Mouse (Mus musculus): ENCODE results near the gene Mx1. TPM values are rescaled to one million over a fixed set of nuclear protein-coding genes. Genes with fewer than 3 reads are reported as not detected.

Mx1 gene
- polyA plus RNA-seq, 1 experiment from 2014 or later = not detected

- Histone ChIP-seq H3K9me3 (replicated peaks) (no peaks in the 10 kb centered on the region), H3K27me3 (no peaks in the 10 kb centered on the region), H3K27ac (no peak overlapping the region), H3K9ac (no peak overlapping the region), H3K4me1 (replicated peaks) (no peaks in the 10 kb centered on the region), H3K4me2 (no peak overlapping the region), H3K36me3 (no peaks in the 10 kb centered on the region), H3K4me3 (no peak overlapping the region)
- ATAC-seq (replicated peaks; ENCODE audit: insufficient number of reproducible peaks, insufficient read depth, low FRiP score, low read depth) = no peak; the same call in 1 of the 2 replicates
- 45% methylated on average over 14 of the region's 14 CpGs for WGBS
These were observed 18.9 kb downstream of the Mx1 start for GRCm38 (mm10) chr16:97443670-97444263.

GRCm38 (mm10) chr16:97441967-97442366 lies 20.7 kb downstream of the Mx1 start:
- Histone ChIP-seq H3K9ac (no peak overlapping the region), H3K9me3 (replicated peaks) (no peaks in the 10 kb centered on the region), H3K4me1 (replicated peaks) (no peaks in the 10 kb centered on the region), H3K4me3 (no peak overlapping the region), H3K27me3 (no peaks in the 10 kb centered on the region), H3K4me2 (no peak overlapping the region), H3K36me3 (no peaks in the 10 kb centered on the region), H3K27ac (no peak overlapping the region)
- ATAC-seq (replicated peaks; ENCODE audit: insufficient number of reproducible peaks, insufficient read depth, low FRiP score, low read depth) = no peak
- WGBS = 70% methylated on average over 9 of the region's 9 CpGs

- H3K36me3 ChIP-seq = no peaks in the 10 kb centered on the region
- H3K4me3 ChIP-seq = no peak overlapping the region
- no peak for ATAC-seq (replicated peaks; ENCODE audit: insufficient number of reproducible peaks, insufficient read depth, low FRiP score, low read depth)
- no peak overlapping the region for H3K9ac ChIP-seq
- H3K9me3 ChIP-seq (replicated peaks) = no peaks in the 10 kb centered on the region
- H3K4me2 ChIP-seq = no peak overlapping the region
- 61% methylated on average over 3 of the region's 3 CpGs for WGBS
- no peak overlapping the region for H3K27ac ChIP-seq
- no peaks in the 10 kb centered on the region for H3K4me1 ChIP-seq (replicated peaks)
- H3K27me3 ChIP-seq = no peaks in the 10 kb centered on the region
These were observed 24.5 kb downstream of the Mx1 start for GRCm38 (mm10) chr16:97438191-97438590.

- H3K4me1 ChIP-seq (replicated peaks) = no peaks in the 10 kb centered on the region
- no peaks in the 10 kb centered on the region for H3K36me3 ChIP-seq
- no peak for ATAC-seq (replicated peaks; ENCODE audit: insufficient number of reproducible peaks, insufficient read depth, low FRiP score, low read depth)
- H3K9me3 ChIP-seq (replicated peaks) = no peaks in the 10 kb centered on the region
- WGBS = 40% methylated on average over 1 of the region's 1 CpGs
- H3K4me2 ChIP-seq = no peak overlapping the region
- no peaks in the 10 kb centered on the region for H3K27me3 ChIP-seq
- H3K27ac ChIP-seq = no peak overlapping the region
- H3K9ac ChIP-seq = no peak overlapping the region
- H3K4me3 ChIP-seq = no peak overlapping the region
These were observed 25.2 kb downstream of the Mx1 start for GRCm38 (mm10) chr16:97437448-97438056.

- Histone ChIP-seq H3K4me2 (no peak overlapping the region), H3K36me3 (no peaks in the 10 kb centered on the region), H3K4me3 (no peak overlapping the region), H3K27ac (no peak overlapping the region), H3K9ac (no peak overlapping the region), H3K4me1 (replicated peaks) (no peaks in the 10 kb centered on the region), H3K9me3 (replicated peaks) (no peaks in the 10 kb centered on the region), H3K27me3 (no peaks in the 10 kb centered on the region)
- no peak for ATAC-seq (replicated peaks; ENCODE audit: insufficient number of reproducible peaks, insufficient read depth, low FRiP score, low read depth)
- 76% methylated on average over 2 of the region's 2 CpGs for WGBS
These were observed 28.5 kb downstream of the Mx1 start for GRCm38 (mm10) chr16:97434206-97434605.

- H3K9ac ChIP-seq = no peak overlapping the region
- WGBS = 36% methylated on average over 4 of the region's 4 CpGs
These were observed 31.4 kb downstream of the Mx1 start for GRCm38 (mm10) chr16:97431328-97431727.

GRCm38 (mm10) chr16:97430091-97430490 lies 32.6 kb downstream of the Mx1 start:
- no peak for ATAC-seq (replicated peaks; ENCODE audit: insufficient number of reproducible peaks, insufficient read depth, low FRiP score, low read depth)
- no peaks in the 10 kb centered on the region for H3K9me3 ChIP-seq (replicated peaks)
- 70% methylated on average over 4 of the region's 4 CpGs for WGBS
- no peak overlapping the region for H3K9ac ChIP-seq
- H3K4me2 ChIP-seq = no peak overlapping the region
- no peaks in the 10 kb centered on the region for H3K27me3 ChIP-seq
- no peaks in the 10 kb centered on the region for H3K4me1 ChIP-seq (replicated peaks)
- H3K27ac ChIP-seq = no peak overlapping the region
- no peak overlapping the region for H3K4me3 ChIP-seq
- H3K36me3 ChIP-seq = no peaks in the 10 kb centered on the region

More at GRCm38 (mm10) chr16:97431328-97431727, 31.4 kb downstream of the Mx1 start:
- no peak overlapping the region for H3K4me3 ChIP-seq
- ATAC-seq (replicated peaks; ENCODE audit: insufficient number of reproducible peaks, insufficient read depth, low FRiP score, low read depth) = no peak
- H3K4me2 ChIP-seq = no peak overlapping the region
- H3K9me3 ChIP-seq (replicated peaks) = no peaks in the 10 kb centered on the region
- no peaks in the 10 kb centered on the region for H3K4me1 ChIP-seq (replicated peaks)
- H3K36me3 ChIP-seq = no peaks in the 10 kb centered on the region
- H3K27ac ChIP-seq = no peak overlapping the region
- no peaks in the 10 kb centered on the region for H3K27me3 ChIP-seq

- 70% methylated on average over 3 of the region's 3 CpGs for WGBS
- Histone ChIP-seq H3K4me1 (replicated peaks) (no peaks in the 10 kb centered on the region), H3K27me3 (no peaks in the 10 kb centered on the region), H3K4me2 (no peak overlapping the region), H3K4me3 (no peak overlapping the region), H3K36me3 (no peaks in the 10 kb centered on the region), H3K9ac (no peak overlapping the region), H3K27ac (no peak overlapping the region), H3K9me3 (replicated peaks) (no peaks in the 10 kb centered on the region)
- ATAC-seq (replicated peaks; ENCODE audit: insufficient number of reproducible peaks, insufficient read depth, low FRiP score, low read depth) = no peak
These were observed 34.7 kb downstream of the Mx1 start for GRCm38 (mm10) chr16:97428026-97428425.

- H3K36me3 ChIP-seq = no peaks in the 10 kb centered on the region
- H3K27me3 ChIP-seq = no peaks in the 10 kb centered on the region
- no peak overlapping the region for H3K27ac ChIP-seq
- H3K9ac ChIP-seq = no peak overlapping the region
- no peak overlapping the region for H3K4me3 ChIP-seq
- no peak overlapping the region for H3K4me2 ChIP-seq
- no peak for ATAC-seq (replicated peaks; ENCODE audit: insufficient number of reproducible peaks, insufficient read depth, low FRiP score, low read depth)
- no peaks in the 10 kb centered on the region for H3K9me3 ChIP-seq (replicated peaks)
- peaks cover 9% of the 10 kb centered on the region for H3K4me1 ChIP-seq (replicated peaks)
- 57% methylated on average over 1 of the region's 1 CpGs for WGBS
These were observed 39.1 kb downstream of the Mx1 start for GRCm38 (mm10) chr16:97423627-97424026.

- no peaks in the 10 kb centered on the region for H3K36me3 ChIP-seq
- H3K27me3 ChIP-seq = no peaks in the 10 kb centered on the region
- H3K4me3 ChIP-seq = no peak overlapping the region
- no peak for ATAC-seq (replicated peaks; ENCODE audit: insufficient number of reproducible peaks, insufficient read depth, low FRiP score, low read depth)
- H3K4me2 ChIP-seq = no peak overlapping the region
- peaks cover 15% of the 10 kb centered on the region for H3K4me1 ChIP-seq (replicated peaks)
- H3K9me3 ChIP-seq (replicated peaks) = no peaks in the 10 kb centered on the region
- H3K27ac ChIP-seq = no peak overlapping the region
- no peak overlapping the region for H3K9ac ChIP-seq
- 67% methylated on average over 6 of the region's 6 CpGs for WGBS
These were observed 41.0 kb downstream of the Mx1 start for GRCm38 (mm10) chr16:97421671-97422070.

GRCm38 (mm10) chr16:97418749-97419453 lies 43.8 kb downstream of the Mx1 start:
- H3K9ac ChIP-seq = no peak overlapping the region
- no peaks in the 10 kb centered on the region for H3K36me3 ChIP-seq
- no peaks in the 10 kb centered on the region for H3K27me3 ChIP-seq
- H3K4me1 ChIP-seq (replicated peaks) = peaks cover 15% of the 10 kb centered on the region
- no peak overlapping the region for H3K4me3 ChIP-seq
- WGBS = 82% methylated on average over 6 of the region's 6 CpGs
- H3K9me3 ChIP-seq (replicated peaks) = no peaks in the 10 kb centered on the region
- H3K4me2 ChIP-seq = no peak overlapping the region
- no peak for ATAC-seq (replicated peaks; ENCODE audit: insufficient number of reproducible peaks, insufficient read depth, low FRiP score, low read depth)
- no peak overlapping the region for H3K27ac ChIP-seq
